Mouse (Mus musculus): ENCODE data around the gene Adk. TPM values are rescaled to one million over a fixed set of nuclear protein-coding genes. Genes with fewer than 3 reads are reported as not detected.

Gene Adk
- polyA plus RNA-seq, 1 experiment from 2014 or later: 102 TPM

DNA sequence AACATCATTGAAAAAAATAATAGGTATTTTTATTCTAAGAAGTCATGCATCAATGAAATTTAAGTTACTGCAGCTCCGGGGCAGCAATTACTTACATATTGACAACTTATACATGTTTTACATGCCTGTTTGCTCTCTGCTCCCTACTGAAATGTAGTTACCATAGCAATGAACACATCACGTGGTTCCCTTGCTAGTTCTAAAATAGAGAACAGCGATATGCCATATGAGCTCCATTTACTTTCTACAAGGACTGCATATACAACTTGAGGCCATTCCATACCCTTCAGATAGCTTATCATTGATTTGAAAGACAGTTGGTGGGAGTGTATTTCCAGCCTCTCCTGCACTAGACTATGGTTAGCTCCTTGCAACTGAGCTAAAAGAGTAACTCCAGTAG, 290.6 kb downstream of the Adk start:
- no peak for DNase-seq (ENCODE audit: low spot score)

DNA sequence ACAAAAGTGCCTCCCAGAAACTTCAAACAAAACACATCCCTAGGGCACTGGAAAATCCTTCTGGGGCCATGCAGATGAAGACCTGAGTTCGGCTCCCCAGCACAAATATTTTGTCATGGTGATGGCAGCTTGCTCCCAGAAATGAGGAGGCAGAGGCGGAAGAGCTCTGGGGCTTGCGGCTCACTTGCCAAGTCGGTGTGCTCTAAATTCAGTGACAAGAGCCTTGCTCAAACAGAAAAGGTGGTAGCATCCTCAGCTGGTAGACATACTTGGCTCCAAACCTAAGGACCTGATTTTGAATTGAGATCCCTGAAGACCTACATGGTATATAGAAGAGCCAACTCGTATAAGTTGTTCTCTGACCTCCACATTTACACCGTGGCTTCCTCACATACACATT, 292.5 kb downstream of the Adk start:
- no peak for DNase-seq (ENCODE audit: low spot score)

DNA sequence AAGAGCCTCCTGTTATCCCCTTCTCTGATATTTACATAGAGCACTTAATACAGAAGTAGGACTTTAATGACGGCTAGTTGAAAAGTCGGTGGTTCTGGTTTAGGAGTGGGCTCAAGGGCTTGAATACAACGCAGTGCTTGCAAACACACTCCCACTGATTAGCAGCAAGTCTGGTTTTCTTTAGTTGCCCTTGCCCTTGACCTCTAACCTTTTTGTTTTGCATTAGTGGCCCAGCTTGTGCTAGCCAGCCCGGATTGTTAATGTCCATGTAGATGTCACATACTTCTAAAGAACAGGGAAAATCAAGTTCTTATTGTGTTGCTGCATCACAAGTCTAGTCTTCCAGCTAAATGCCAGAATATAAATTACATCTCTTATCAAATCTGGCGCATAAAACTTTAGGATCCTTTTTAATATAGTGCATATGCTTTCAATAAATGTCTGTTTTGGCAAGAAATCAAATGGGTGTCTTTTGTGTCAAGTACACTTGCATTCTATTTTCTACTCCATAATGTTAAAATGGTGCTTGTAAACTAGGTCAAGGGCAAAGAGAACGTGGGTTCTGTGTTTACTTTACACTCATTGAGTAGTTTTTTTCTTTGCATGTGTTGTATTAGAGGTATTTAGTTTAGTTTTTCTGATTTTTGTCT, 296.4 kb downstream of the Adk start:
- DNase-seq (ENCODE audit: low spot score): no peak

DNA sequence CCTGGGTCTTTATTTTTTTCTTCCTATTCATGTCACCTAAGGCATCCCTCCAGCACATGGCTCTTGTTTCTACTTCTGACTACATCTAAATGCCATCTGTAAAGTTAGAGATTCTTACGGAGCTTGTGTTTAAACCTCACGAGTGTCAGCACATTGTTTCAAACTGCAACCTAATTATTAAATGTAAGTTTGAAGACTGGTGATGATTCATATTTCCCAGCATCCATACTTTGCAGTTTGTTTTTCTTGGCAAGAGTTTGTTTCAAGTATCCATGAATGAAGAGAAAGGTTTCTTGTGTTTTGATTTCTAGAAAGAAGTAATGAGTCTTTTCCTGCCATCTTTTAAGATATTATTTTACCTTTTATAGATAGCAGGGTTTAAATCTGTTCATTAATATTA, 299.3 kb downstream of the Adk start:
- DNase-seq (ENCODE audit: low spot score): no peak

DNA sequence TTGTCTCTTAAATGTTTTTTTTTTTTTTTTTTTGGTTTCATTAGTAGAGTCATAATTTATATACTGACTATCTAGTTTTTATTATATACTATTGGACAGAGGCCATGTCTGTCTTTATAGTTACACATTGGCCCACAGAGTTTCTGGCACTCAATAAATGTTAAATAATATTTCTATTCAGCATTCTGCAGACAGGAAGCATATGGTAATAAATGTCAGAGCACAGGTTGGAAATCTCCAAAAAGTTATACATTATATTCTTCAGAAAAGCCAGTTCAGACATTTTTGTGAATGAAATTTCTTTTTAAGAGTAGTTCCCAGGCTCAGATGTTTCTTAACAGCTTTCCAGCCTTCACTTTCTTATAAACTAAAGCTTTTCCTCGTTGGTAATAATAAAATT, 303.9 kb downstream of the Adk start:
- DNase-seq (ENCODE audit: low spot score): no peak

DNA sequence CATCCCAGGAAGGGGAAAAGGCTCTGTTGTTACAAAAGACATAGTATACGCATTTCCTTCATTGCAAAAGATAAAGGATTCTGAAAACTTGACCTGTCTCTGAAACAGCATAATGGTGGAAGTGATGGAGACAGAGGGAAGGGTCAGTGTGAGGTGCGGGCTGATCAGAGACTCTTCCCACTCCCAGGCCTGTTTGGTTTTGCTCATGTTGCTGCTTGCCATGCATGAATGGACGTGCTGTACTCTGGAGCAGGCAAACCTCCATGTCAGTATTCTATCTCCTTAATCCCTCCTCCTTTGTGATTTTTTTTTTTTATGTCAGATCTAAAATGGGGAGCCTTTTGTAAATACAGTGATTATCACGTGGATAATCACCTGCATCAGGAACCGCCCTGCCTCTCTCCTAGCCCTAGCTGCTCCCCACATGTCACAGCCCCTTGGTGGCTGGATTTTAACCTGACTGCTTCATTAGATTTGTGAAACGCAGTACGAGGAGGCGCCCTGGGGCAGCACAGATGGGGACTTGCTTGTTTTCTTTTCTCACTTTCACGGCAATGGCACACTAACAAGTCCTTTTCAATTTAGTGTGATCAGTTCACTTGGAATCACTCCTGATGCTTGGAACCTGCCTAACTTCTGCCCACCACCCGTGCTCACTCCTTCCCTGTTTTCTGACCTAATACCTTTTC, 307.0 kb downstream of the Adk start:
- DNase-seq (ENCODE audit: low spot score): no peak

DNA sequence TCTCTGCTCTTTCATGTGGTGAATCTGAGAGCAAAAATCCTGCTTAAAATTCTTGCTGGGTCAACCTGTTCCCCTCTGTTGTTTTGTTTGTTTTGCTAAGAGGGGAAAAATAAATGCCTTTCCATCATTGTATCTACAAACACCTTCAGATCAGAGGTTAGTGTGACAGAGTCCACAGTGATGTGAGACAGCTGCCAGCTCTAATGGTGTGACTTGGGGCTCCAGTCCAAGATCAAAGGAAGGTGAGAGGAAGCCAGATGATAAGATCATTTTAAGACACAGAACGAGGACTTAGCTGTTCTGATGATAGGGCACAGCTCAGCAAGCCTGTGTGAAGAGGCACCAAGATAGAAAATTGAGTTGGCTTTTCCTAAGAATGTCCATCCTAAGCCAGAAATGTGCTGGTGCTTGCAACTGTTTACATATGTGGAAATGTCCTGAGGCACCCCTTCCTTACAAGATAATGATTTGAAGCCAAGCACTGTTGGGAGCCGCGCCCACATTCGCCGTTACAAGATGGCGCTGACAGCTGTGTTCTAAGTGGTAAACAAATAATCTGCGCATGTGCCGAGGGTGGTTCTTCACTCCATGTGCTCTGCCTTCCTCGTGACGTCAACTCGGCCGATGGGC, 307.6 kb downstream of the Adk start:
- no peak for DNase-seq (ENCODE audit: low spot score)

DNA sequence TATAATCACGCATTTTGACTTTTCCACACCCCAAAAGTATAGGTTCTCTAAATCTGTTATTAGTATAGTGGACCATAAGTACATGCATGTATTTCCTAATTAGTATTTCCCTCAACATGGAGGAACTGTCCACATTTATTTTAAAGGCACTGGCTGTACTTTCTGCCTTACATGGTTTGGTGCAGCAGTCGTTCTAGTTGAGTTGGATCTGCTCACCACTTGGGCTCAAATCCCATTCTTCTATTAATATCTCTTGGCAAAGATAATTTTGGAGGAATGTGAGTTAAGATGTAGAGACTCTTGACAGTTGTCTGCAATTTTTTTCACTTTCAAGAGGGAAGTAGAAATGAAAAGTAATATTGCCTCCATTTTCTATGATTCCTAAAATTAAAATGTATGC, 314.7 kb downstream of the Adk start:
- DNase-seq (ENCODE audit: low spot score): no peak

DNA sequence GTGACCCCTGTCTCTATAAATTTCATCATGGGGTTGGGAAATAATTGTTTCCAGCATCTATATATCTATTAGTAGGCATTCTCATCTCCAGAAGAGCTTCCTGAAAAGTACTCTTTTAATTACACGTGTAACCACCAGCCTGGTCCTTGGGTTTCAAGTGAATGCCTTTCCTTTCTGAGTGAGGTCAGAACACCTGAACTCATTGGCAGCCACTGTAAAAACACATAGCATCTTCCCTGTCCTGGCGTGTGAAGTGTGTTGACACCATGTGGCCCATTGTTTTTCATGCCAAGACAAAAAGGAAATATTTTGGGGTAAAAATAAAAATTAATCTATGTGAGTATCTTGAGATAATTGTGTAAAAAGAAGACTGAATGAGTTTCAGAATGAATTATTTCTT, 316.2 kb downstream of the Adk start:
- no peak for DNase-seq (ENCODE audit: low spot score)

DNA sequence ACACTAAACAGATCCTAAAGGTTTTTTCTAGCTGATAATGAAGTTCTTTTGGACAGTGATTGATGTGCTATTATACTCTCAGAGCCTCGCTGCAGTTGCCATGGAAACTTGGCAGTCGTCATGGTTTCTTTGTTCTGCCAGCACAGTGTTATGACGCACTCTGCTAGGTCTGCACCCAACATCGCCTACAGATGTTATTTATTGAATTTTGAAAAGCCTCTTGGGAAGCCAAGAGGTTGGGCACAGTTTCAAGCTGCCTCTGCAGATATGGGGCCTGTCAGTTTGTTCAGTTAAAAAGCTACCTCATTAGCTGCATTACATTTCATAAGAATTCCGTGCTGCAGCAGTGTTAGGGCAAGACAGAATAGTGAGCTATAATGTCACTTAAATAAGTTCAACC, 316.8 kb downstream of the Adk start:
- no peak for DNase-seq (ENCODE audit: low spot score)

DNA sequence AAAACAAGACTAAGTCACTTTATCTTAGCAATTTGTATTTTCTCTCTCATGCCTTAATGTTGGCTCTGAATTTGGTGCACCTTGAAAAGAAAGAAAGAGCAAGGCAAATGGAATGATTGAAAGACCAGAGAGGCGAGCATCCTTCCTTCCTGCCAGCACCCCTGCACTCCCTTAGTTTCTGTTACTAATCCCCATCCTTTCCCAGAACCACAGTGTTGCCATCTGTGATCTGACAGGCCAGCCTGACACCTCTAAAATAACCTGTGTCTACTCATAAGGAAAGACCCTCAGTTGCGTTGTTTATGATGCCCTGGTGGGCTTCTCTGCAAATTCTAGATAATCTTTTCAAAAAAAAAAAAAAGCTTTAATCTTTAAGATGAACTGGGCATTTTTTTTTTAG, 319.6 kb downstream of the Adk start:
- DNase-seq (ENCODE audit: low spot score): no peak

DNA sequence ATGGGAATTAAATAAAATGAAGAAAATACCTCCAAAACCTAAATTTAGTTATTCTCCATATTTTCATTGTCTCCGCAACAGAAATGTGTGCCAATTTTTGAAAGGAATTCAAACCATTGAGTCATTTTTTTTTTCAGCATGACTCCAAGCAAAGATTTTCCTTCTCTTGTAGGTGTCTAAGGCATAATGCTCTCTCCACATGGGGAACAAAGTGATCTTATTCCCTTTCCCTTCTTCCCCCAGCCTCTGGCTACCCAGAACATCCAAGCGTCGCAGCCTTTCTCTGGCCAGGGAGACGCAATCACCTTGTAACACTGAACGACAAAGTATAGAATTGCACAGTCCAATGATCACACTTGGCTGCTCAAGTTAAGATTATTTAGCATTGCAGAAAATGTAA, 320.3 kb downstream of the Adk start:
- no peak for DNase-seq (ENCODE audit: low spot score)

DNA sequence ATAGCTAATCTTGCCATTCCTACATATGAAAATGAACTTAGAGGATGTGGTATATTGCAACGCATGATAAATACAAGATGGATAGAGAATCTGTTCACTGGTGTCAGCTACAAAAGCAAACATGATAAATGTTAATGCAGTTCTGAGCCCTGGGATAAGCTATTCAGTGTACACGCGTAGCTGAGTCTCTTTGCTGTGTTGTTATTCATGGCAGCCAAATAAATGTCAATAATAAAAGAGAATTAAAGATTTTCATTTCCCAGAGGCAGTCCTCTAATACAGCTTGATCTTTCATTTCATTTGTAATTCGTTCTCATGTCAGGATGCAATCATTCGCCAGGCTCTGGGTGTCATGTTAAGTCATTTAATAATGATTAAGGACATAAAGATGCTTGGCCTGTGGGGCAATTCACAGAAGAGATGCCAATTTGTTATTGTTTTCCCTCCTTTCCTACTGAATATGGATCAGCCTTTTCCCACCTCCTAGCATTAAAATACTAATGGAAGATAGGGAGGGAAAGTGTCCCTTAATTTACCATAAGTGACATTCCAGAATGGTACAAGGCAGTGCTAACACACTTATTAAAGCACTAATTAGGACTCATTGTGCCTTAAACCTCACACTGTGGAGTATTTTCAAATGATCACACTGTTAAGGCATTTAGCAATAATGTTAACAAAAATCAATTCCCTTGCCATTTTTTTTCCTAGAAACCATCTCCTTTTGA, 331.5 kb downstream of the Adk start:
- no peak for DNase-seq (ENCODE audit: low spot score)

DNA sequence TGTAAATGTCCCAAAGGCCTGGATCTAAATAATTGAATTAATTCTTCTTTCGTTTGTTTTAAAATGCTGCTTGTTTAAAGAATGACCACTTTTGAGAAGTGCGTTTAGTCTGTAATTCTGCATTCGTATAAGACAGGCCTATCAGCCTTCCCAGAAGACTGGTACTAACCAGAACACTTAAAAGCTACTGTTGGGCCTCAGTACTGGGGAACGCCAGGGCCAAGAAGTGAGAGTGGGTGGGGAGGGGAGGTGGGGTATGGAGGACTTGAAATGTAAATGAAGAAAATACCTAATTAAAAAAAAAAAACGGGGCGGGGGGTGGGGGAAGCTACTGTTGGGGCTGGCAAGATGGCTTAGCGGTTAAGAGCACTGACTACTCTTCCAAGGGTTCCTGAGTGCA, 347.1 kb downstream of the Adk start:
- DNase-seq (ENCODE audit: low spot score): no peak

DNA sequence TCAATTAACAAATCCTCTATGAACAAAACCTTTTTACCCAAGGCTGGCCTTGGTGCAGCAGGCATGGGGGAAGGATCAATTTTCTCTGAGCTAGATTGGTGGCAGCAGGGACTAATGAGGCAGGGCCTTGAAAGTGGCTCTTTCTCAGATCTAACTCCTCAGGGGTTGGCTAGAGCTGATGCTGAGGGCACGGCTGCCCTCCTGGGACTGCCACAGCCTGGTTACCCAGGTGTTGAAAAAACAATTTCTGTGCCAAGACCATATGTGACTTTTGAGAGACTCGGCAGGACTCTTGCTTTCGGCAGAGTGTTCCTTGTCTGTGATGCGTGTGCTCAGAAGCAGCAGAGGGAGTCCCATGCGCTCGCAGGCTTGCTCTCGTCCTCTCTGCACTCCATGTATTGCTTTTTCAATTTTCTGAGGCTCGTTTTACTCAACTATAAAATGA, 349.8 kb downstream of the Adk start:
- DNase-seq (ENCODE audit: low spot score): no peak

DNA sequence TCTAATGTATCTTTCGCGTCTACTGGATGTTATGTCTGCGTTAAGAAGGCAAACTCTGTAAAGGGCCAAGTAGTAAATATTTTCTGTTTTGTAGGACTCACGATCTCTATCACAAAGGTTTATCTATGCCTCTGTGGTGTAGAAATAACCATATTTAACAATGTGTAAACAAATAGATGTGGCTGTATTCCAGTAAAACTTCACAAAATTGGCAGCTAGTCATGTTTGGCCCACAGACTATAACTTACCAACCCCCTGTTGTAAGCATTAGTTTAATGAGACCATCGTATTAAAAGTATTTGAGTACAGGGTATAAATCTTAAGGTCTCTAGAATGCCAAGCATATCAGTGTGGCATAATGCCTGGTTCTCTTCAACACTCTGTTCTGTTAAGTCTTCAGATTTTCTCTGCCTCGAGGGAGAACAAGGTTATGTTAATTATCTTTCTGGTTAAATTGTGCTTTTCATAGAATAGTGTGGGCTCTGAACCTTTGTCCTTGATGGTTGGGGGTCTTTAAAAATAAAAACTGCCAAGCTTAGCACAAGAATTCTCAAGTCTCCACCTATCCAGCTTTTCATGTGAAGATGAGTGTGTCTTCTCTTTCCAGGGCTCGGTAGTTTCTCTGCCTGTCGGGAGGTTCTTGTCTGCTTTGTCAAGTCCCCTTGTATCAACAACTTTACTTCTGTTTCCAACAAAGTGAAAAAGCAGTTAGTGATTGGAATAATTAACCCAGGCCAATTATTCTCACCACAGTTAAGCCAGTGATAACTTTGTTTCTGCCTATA, 350.4 kb downstream of the Adk start:
- DNase-seq (ENCODE audit: low spot score): no peak

DNA sequence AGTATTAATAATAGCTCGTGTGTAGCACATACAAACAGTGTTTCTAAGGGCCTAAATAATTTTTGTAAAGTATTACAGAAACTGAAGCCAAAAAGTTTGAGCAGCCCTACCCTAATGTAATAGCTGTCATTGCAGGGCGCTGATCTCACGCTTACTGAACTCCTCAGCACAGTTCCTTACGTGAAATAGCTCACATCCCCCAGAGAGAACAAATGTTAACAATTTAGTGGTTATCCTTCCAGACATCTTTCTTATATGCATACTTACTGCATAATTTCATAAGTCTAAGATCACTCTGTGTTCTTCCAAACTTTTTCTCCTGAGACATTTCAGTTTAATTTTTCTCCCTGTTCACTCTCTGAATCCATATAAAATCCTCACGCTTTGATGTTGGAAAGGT, 354.6 kb downstream of the Adk start:
- no peak for DNase-seq (ENCODE audit: low spot score)

DNA sequence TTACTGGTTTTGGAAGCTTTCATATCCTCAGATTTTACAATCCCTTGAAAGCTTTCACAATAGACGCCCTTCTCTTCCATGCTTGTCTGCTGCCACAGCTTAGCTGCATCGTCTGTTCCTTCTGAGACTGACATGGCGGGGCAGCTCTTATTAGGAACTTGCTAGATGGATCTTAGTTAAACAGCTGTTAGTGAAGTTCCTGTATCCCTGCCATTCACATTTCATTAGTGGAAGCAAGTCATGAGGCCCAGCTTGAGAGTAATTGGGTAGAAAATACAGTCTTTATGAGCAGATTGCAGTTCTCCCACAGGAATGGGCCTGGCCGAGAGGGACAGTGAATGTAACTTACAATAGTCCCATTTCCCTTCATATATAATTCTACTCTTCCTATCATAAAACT, 356.5 kb downstream of the Adk start:
- DNase-seq (ENCODE audit: low spot score): no peak

DNA sequence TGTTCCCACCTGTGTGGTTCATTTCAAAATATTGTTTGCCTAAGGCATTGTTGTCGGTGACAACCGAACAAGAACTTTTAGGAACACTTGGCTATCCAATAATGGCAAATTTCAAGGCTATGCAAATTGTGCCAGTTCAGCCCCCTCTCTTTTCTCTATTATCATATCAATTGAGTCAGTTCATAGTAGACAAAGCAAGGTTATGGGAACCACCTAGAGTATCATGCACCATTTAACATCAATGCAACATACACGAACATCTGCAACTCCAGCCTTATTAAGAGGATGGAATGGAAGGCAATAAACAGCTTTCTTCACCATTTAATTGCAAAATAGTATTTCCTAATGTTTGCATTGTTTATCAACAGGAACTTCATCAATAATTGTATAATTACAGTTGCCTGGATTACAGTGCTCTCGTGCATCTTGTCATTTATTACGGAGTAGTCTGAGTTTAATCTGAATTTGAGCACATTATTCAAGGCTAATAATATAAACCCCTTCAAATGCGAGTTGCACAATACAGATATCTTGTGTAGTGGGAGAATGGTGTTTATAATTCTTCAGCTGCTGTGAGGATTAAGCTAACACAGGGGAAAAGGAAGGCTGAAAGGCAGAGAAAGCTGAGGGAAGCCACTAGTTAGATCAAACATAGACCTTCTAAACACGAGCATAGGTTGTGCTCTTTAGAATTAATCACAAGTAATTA, 358.5 kb downstream of the Adk start:
- DNase-seq (ENCODE audit: low spot score): no peak

DNA sequence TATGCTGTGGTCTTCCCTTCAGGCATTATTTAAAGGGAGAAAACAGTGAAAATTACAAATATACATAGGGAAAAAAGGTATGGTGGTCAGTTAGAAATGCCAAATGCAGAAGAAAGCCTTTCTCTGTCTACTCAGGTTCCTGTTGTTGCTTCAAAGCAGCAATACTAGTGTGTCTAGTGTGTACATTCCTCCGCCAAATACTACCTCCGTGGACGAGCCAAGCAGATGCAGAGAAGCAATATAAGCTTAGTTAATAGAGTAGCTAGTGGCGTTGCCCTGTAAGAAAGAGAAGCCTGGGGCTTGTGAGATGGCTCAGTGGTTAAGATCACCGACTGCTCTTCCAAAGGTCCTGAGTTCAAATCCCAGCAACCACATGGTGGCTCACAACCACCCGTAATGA, 359.1 kb downstream of the Adk start:
- DNase-seq (ENCODE audit: low spot score): no peak

DNA sequence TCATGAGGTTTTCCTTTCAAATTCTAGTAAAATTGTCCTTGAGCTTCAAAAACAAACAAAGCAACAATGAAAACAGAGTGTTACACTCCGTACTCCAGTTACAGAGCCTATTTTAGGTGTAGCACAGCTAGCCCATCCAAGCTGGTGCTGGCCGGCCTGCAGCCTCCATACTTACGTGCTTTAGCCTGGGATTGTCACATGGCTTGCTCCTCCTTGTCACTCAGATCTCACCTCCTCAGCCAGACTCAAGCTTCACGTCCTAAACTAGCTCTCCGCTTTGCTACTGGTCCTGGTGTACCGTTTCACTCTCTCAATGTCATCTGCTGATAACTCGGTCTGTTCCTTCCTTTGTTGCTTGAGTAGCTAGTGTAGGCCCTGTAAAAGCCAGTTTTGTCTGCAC, 366.0 kb downstream of the Adk start:
- DNase-seq (ENCODE audit: low spot score): no peak
